Mouse (Mus musculus): ENCODE measurements at regions not wholly inside any gene's neighbourhood (a gene's known extent, or its start where the extent isn't known, plus 50 kb on each side); places are given as distances from the start of the nearest gene placed in this dataset.

DNA sequence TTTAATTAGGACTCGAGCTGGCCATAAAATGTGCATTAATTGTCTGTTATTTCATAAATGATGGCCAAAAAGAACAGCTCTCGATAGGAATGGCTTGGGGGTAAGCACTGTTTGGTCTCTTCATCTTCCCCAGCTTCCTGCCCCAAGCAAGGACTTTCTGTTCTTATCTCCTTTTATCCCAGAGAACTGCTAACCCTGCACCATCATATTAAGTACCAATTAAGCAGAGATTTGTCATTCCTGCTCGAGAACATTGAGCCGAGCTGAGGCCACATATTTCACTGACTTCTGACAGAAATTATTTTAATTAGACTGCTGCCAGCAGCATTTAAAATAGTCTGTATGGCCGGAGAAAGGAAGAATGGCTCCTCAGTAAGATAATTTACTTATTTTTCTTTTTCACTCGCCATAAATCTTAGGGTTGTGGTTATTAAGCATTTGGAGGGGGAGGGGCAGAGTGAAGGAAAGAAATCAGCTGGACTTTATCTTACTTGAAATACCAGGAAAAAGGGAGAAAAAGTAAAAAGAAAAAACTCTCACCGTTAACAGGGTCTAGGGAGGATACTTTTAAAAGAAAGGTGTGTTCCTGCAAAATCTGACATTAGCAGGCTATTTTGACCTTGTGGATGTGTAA lies 377.1 kb downstream of the Mtx2 start:
- no peak for TF ChIP-seq MAZ (IDR thresholded peaks at IDR 0.05; ENCODE audit: low read depth, low read length)
- no peak for TF ChIP-seq MXI1 (IDR thresholded peaks at IDR 0.05; ENCODE audit: low read depth, low read length)
- no peak for TF ChIP-seq CTCF (IDR thresholded peaks at IDR 0.05 in 2 of 3, conservative IDR thresholded peaks at IDR 0.05 in 1 of 3; ENCODE audit: control insufficient read depth in 1 of 3, insufficient read depth in 1 of 3, low read depth in 2 of 3, low read length in 3 of 3, poor library complexity in 1 of 3, severe bottlenecking in 1 of 3)
- TF ChIP-seq POLR2A (IDR thresholded peaks at IDR 0.05; ENCODE audit: control insufficient read depth in 1 of 2, insufficient read depth in 1 of 2, low read depth in 1 of 2, low read length in 2 of 2, poor library complexity in 1 of 2): no peak
- TF ChIP-seq ZNF384 (IDR thresholded peaks at IDR 0.05; ENCODE audit: low read depth, low read length): no peak
- no peak for TF ChIP-seq RAD21 (IDR thresholded peaks at IDR 0.05; ENCODE audit: low read depth, low read length)

Data from MEL (cell line).